Mouse (Mus musculus): Measurements from ENCODE around the gene Sdsl.
"Not testable (repeated sequence)": the region's sequence is repeated elsewhere in the genome, so short reads cannot be mapped to it uniquely, and the experiment has no call there.

The Sdsl gene

GRCm38 (mm10) chr5:120472770-120473169 lies at the start of gene Sdsl:
Gene Sdsl (minus strand): TSS chr5:120472810.
- in situ Hi-C loops (cut with MboI, MseI) = no loop called here

- in situ Hi-C loops (cut with MboI, MseI) = loop anchor here (5.0 kb wide), 1 partner anchor 80 kb away; no protein-coding TSS in a partner anchor
Measured at GRCm38 (mm10) chr5:120517552-120517951, 44.9 kb upstream of the Sdsl start.

- in situ Hi-C loops (cut with MboI, MseI) = loop anchor here (5.0 kb wide), 1 partner anchor 81 kb away; no protein-coding TSS in a partner anchor
Measured at GRCm38 (mm10) chr5:120516221-120516984, 43.8 kb upstream of the Sdsl start.

- in situ Hi-C loops (cut with MboI, MseI) = loop anchor here (5.0 kb wide), 1 partner anchor 82 kb away; no protein-coding TSS in a partner anchor
Measured at GRCm38 (mm10) chr5:120515451-120515850, 42.8 kb upstream of the Sdsl start.

- in situ Hi-C loops (cut with MboI, MseI) = loop anchor here (5.0 kb wide), 1 partner anchor 83 kb away; no protein-coding TSS in a partner anchor
Measured at GRCm38 (mm10) chr5:120514754-120515153, 42.1 kb upstream of the Sdsl start.

- in situ Hi-C loops (cut with MboI, MseI) = no loop called here
Measured at GRCm38 (mm10) chr5:120514031-120514677, 41.5 kb upstream of the Sdsl start.

- in situ Hi-C loops (cut with MboI, MseI) = no loop called here
Measured at GRCm38 (mm10) chr5:120512911-120513555, 40.4 kb upstream of the Sdsl start.

GRCm38 (mm10) chr5:120511643-120512220 lies 39.1 kb upstream of the Sdsl start:
- in situ Hi-C loops (cut with MboI, MseI) = no loop called here

- in situ Hi-C loops (cut with MboI, MseI) = no loop called here
Measured at GRCm38 (mm10) chr5:120510982-120511642, 38.5 kb upstream of the Sdsl start, which contains the start of gene Slc8b1. Gene Slc8b1 (plus strand): TSS chr5:120511168.

- in situ Hi-C loops (cut with MboI, MseI) = no loop called here
Measured at GRCm38 (mm10) chr5:120507311-120507710, 34.7 kb upstream of the Sdsl start.

GRCm38 (mm10) chr5:120506490-120506889 lies 33.9 kb upstream of the Sdsl start:
- in situ Hi-C loops (cut with MboI, MseI) = no loop called here

GRCm38 (mm10) chr5:120505781-120506180 lies 33.2 kb upstream of the Sdsl start:
- in situ Hi-C loops (cut with MboI, MseI) = no loop called here

GRCm38 (mm10) chr5:120505368-120505767 lies 32.8 kb upstream of the Sdsl start:
- in situ Hi-C loops (cut with MboI, MseI) = no loop called here

GRCm38 (mm10) chr5:120503144-120503795 lies 30.7 kb upstream of the Sdsl start, which contains the start of gene Plbd2:
Gene Plbd2 (minus strand): TSS chr5:120503625.
- in situ Hi-C loops (cut with MboI, MseI) = no loop called here

GRCm38 (mm10) chr5:120502675-120503143 lies 30.1 kb upstream of the Sdsl start:
- in situ Hi-C loops (cut with MboI, MseI) = no loop called here

GRCm38 (mm10) chr5:120502147-120502621 lies 29.6 kb upstream of the Sdsl start:
- in situ Hi-C loops (cut with MboI, MseI) = no loop called here

- in situ Hi-C loops (cut with MboI, MseI) = not testable (repeated sequence)
Measured at GRCm38 (mm10) chr5:120500609-120501008, 28.0 kb upstream of the Sdsl start.

GRCm38 (mm10) chr5:120499202-120499601 lies 26.6 kb upstream of the Sdsl start:
- in situ Hi-C loops (cut with MboI, MseI) = no loop called here

- in situ Hi-C loops (cut with MboI, MseI) = no loop called here
Measured at GRCm38 (mm10) chr5:120497071-120497470, 24.5 kb upstream of the Sdsl start.

- in situ Hi-C loops (cut with MboI, MseI) = no loop called here
Measured at GRCm38 (mm10) chr5:120495703-120496226, 23.2 kb upstream of the Sdsl start.
